Mouse (Mus musculus) frontal cortex, postnatal 36 days (tissue): Measurements from ENCODE around the gene Olfr455.

ENCODE experiments used
- DNase-seq, 2 experiments: peaks; one replicate each; pipeline ENCODE4 v3.0.0; 2022; ENCODE audit warnings: low spot score in 2 of 2

Gene Olfr455

DNA sequence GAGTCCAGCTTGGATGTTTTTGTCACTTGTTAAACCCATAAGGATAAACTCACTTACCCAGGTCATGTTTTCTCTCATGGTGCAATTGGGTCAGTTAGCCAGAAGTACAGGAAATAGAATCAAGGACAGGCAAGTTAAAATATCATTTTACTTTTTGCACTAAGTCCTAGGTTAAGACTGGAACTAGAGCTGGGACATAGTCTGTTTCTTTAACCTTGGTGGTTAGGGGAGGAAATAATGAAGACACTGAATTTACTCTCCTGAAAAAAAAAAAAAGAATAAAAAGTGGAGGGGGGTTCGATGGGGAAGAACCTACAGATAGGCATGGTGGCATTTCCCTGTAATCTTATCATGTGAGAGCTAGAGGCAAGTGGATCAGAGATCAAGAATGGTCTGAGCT is 60.3 kb downstream of the Olfr455 start, which contains the start of gene Olfr456:
Gene Olfr456 (minus strand): TSS at position 101 of the 400 bp plus-strand sequence.
- no peak for DNase-seq
